Mouse (Mus musculus) embryonic facial prominence, embryonic 10.5 days (tissue): Measurements from ENCODE around the gene Rbfox3. TPM values are rescaled to one million over a fixed set of nuclear protein-coding genes. Genes with fewer than 3 reads are reported as not detected.
A peak's percentile ranks its signal among the peaks of the same experiment; 100 is the strongest.

ENCODE experiments used
- DNase-seq: peaks from one replicate; pipeline ENCODE4 v3.0.0-alpha.2; 2017; ENCODE audit warnings: low spot score
- H3K27ac ChIP-seq: fragments of 300-500 bp; sonication (generic); replicated peaks from 2 replicates; pipeline ENCODE4 v1.5.1; 2016; ENCODE audit warnings: mild to moderate bottlenecking
- H3K27me3 ChIP-seq: fragments of 300-500 bp; sonication (generic); replicated peaks from 2 replicates; pipeline ENCODE4 v1.6.1; 2016; ENCODE audit warnings: low read depth, mild to moderate bottlenecking; ENCODE audit not compliant: poor library complexity, severe bottlenecking
- H3K36me3 ChIP-seq: fragments of 300-500 bp; sonication (generic); replicated peaks from 2 replicates; pipeline ENCODE4 v1.6.1; 2016; ENCODE audit warnings: mild to moderate bottlenecking, moderate library complexity
- H3K4me1 ChIP-seq: fragments of 300-500 bp; sonication (generic); 2 replicates; pipeline ENCODE4 v1.6.1; 2016
- H3K4me3 ChIP-seq: fragments of 300-500 bp; sonication (generic); 2 replicates; pipeline ENCODE4 v1.5.1; 2016; ENCODE audit warnings: mild to moderate bottlenecking, moderate library complexity
- H3K9me3 ChIP-seq: fragments of 300-500 bp; sonication (generic); 2 replicates; pipeline ENCODE4 v1.6.1; 2016; ENCODE audit warnings: mild to moderate bottlenecking
- WGBS: fragments of 180-500 bp; shearing (Covaris S2); methylation state at CpG from one replicate; pipeline ENCODE4 v1.1.7; 2016; 5-methylcytosine and 5-hydroxymethylcytosine counted together
- polyA plus RNA-seq: library from polyadenylated mRNA; unstranded; fragments of >200 nt; fragmentation: Nextera tagmentation; extraction: Ambion mirVana; gene quantifications from 2 replicates; pipeline ENCODE4 v1.2.1, GENCODE M21; 2016

Rbfox3 gene
- polyA plus RNA-seq, 1 experiment from 2014 or later, result 2.3 TPM

GRCm38 (mm10) chr11:118912686-118913085, 1.3 kb upstream of the Rbfox3 start:
- Histone ChIP-seq H3K9me3 (no peaks in the 10 kb centered on the region), H3K4me1 (peaks cover 59% of the 10 kb centered on the region), H3K27me3 (peaks cover 78% of the 10 kb centered on the region), H3K4me3 (no peak overlapping the region), H3K27ac (no peak overlapping the region), H3K36me3 (no peaks in the 10 kb centered on the region)
- 67% methylated on average over 6 of the region's 6 CpGs for WGBS
- DNase-seq, result no peak

GRCm38 (mm10) chr11:118910756-118911155, 641 bp downstream of the Rbfox3 start:
- no peak overlapping the region for H3K4me3 ChIP-seq
- DNase-seq, result no peak
- H3K27ac ChIP-seq, result no peak overlapping the region
- WGBS, result 73% methylated on average over 10 of the region's 10 CpGs
- H3K9me3 ChIP-seq, result no peaks in the 10 kb centered on the region
- H3K27me3 ChIP-seq, result peaks cover 98% of the 10 kb centered on the region
- H3K4me1 ChIP-seq, result peaks cover 60% of the 10 kb centered on the region
- H3K36me3 ChIP-seq, result no peaks in the 10 kb centered on the region

- Histone ChIP-seq H3K36me3 (no peaks in the 10 kb centered on the region), H3K4me1 (peaks cover 58% of the 10 kb centered on the region), H3K27me3 (peaks cover 98% of the 10 kb centered on the region), H3K9me3 (no peaks in the 10 kb centered on the region), H3K4me3 (peak overlapping the region; percentile 73), H3K27ac (peak overlapping the region; percentile 80)
- 0% methylated on average over 13 of the region's 13 CpGs for WGBS
- peak; percentile 64 for DNase-seq
Observed at GRCm38 (mm10) chr11:118909814-118910201, 1.6 kb downstream of the Rbfox3 start.

DNA sequence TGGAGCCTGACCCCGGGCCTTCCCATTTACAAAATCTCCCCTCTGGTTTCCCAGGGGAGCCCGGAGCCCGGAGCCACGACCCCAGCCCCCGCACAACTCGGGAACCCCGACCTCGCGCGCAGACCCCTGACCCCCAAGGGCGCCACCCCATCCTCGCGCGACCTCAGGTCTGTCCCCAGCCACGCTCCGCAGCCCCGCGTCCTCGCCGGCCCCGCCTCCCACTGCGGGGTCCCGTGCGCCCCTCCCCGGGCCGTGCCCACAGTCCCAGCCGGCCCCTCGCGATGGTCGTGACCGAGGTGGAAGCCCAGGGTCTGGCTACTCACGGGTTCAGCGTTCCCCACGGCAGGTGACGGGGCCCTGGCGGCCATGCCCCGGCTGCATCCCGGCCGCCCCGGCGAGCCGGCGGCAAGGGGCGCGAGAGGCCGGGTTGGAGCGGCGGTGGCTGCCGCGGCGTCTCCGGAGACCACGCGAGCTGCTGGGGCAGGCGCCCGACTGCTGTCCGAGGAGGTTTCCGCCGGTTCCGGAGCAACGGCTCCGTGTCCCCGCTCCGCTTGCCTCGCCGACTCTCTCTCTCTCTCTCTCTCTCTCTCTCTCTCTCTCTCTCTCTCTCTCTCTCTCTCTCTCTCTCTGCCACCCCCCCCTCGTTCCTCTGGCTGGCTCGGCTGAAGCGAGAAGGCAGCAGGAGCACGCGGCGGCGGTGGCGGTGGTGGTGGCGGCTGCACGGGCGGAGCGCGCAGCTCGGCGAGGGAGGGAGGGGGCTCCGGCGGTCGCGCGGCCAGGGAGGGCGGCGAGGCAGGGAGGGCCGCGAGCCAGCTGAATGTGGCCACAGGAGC, 2.2 kb downstream of the Rbfox3 start:
- H3K4me1 ChIP-seq, result peaks cover 58% of the 10 kb centered on the region
- peaks cover 95% of the 10 kb centered on the region for H3K27me3 ChIP-seq
- H3K36me3 ChIP-seq, result no peaks in the 10 kb centered on the region
- peak overlapping the region; percentile 80 for H3K27ac ChIP-seq
- WGBS, result under 1% methylated on average over 89 of the region's 90 CpGs
- peak overlapping the region; percentile 73 for H3K4me3 ChIP-seq
- H3K9me3 ChIP-seq, result no peaks in the 10 kb centered on the region
- DNase-seq, result peak; percentile 68

DNA sequence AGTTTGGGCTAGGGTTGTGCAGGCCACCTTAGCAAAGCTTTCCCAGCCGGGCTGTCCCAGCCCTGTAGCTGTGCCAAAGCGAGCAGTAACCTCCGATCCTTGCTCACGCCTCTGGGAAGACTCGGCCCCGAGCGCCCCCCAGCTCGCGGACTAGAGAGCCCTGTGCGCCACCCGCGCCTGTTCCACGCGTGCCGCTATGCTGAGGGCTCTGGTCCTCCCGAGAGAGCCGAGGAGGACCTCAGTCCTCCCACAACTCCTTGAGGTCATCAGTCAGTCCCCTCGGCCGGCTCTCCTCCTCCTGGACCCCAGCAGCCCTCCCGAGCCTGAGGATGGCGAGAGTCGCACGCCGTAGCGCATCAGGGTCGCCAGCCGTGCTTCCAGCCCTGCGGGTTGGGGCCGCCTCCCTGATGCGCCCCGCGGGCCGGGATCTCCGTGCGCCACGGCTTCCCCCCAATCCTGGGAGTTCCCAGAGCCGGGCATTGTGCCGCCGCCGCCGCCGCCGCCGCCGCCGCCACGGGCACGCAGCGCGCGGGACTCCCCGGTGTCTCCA, 2.9 kb downstream of the Rbfox3 start:
- peak; percentile 61 for DNase-seq
- H3K27me3 ChIP-seq, result peaks cover 96% of the 10 kb centered on the region
- WGBS, result under 1% methylated on average over 52 of the region's 52 CpGs

DNA sequence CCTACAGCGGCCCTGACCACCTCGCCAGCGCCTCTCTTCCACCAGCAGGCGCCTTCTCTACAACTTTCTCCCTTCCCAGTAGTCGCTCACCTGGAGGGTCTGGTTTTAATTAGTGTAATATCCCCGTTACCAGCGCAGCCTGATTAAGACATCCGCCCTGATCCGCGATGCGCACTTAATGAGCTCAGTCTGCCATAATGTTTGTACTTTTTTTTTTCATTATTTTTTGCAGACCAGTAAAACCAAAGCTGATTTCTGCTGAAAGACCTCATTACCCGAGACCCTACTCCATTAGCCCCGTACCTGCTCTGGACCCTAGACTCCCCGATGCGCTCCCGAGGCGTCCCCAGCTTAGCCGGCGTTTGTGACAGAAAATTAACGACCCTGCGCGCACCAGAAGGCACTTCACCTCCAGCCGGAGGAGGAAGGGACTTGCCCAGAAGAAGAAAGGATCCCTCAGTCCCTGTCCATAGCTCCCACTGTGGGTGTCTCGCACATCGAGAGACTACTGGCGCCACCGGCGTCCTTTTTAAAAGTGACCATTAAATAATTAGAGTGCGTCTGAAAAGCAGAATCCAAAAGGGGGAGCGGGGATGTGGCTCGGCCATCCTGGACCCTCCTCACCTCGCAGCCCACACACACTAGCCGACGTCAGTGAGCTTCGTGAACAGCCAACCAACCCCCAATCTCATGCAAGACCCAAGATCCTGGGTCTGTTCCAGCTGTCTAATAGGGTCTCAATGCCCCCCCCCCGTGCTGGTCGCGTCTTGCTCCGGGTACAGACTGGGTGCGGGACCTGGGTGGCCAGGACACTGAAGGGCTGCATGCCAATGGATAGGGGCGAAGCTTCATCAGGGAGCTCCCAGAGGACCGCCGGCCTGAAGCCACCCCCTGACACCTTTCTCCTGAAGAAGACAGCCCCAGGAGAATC, 3.7 kb downstream of the Rbfox3 start:
- H3K4me3 ChIP-seq, result peak overlapping the region; percentile 73
- H3K9me3 ChIP-seq, result no peaks in the 10 kb centered on the region
- H3K27ac ChIP-seq, result peak overlapping the region; percentile 80; the same call in 1 of the 2 replicates
- no peaks in the 10 kb centered on the region for H3K36me3 ChIP-seq
- H3K27me3 ChIP-seq, result peaks cover 88% of the 10 kb centered on the region
- WGBS, result 1% methylated on average over 43 of the region's 43 CpGs
- DNase-seq, result peak; percentile 23
- H3K4me1 ChIP-seq, result peaks cover 54% of the 10 kb centered on the region

More for the DNA sequence above, 2.9 kb downstream of the Rbfox3 start:
- H3K27ac ChIP-seq, result peak overlapping the region; percentile 80
- H3K4me3 ChIP-seq, result peak overlapping the region; percentile 73
- H3K4me1 ChIP-seq, result peaks cover 58% of the 10 kb centered on the region
- H3K9me3 ChIP-seq, result no peaks in the 10 kb centered on the region
- no peaks in the 10 kb centered on the region for H3K36me3 ChIP-seq

- H3K27ac ChIP-seq, result no peak overlapping the region
- peaks cover 81% of the 10 kb centered on the region for H3K27me3 ChIP-seq
- H3K4me3 ChIP-seq, result peak overlapping the region; percentile 73
- 6% methylated on average over 23 of the region's 23 CpGs for WGBS
- H3K9me3 ChIP-seq, result no peaks in the 10 kb centered on the region
- H3K4me1 ChIP-seq, result peaks cover 53% of the 10 kb centered on the region
- H3K36me3 ChIP-seq, result no peaks in the 10 kb centered on the region
- DNase-seq, result no peak
Observed at GRCm38 (mm10) chr11:118906824-118907470, 4.5 kb downstream of the Rbfox3 start.

DNA sequence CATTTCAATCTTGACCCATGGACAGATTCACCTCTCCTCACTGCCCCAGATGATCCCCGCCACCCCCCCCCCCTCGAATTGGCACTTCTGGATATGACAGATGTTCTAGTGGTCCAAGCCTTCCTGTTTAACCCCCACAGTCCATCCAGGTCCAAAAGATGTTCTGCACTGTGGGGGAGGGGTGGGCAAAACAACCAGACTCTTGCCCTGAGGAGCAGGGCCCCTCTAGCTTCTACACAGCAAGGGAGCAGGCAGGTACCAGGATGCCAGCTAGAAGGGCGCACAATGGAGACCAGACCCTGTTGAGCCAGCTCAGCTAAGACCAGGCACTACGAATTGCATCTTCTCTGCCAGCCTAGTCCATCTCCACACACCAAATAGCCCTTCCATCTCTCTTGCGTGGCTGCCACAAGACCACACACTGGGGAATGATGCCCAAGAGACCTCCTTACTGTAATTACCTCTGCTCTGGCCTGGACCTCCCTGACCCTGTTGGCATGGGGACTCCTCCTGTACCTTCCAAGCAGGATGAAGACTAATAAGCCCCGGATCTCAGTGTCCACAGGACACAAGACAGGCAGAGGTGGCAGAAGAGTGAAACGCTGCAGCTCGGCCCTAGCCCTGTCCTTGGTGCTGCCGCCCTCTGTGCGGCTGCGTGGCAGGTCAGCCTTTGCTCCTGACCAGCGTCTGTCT, 5.1 kb downstream of the Rbfox3 start:
- Histone ChIP-seq H3K4me1 (peaks cover 53% of the 10 kb centered on the region), H3K27me3 (peaks cover 78% of the 10 kb centered on the region), H3K4me3 (peak overlapping the region; percentile 73; the same call in 1 of the 2 replicates), H3K27ac (no peak overlapping the region), H3K36me3 (no peaks in the 10 kb centered on the region), H3K9me3 (no peaks in the 10 kb centered on the region)
- peak; percentile 58 for DNase-seq
- WGBS, result 26% methylated on average over 12 of the region's 12 CpGs

GRCm38 (mm10) chr11:118905656-118906055, 5.7 kb downstream of the Rbfox3 start:
- Histone ChIP-seq H3K4me1 (peaks cover 48% of the 10 kb centered on the region), H3K27me3 (peaks cover 76% of the 10 kb centered on the region), H3K9me3 (no peaks in the 10 kb centered on the region), H3K4me3 (no peak overlapping the region), H3K27ac (no peak overlapping the region), H3K36me3 (no peaks in the 10 kb centered on the region)
- no peak for DNase-seq
- 75% methylated on average over 11 of the region's 11 CpGs for WGBS

DNA sequence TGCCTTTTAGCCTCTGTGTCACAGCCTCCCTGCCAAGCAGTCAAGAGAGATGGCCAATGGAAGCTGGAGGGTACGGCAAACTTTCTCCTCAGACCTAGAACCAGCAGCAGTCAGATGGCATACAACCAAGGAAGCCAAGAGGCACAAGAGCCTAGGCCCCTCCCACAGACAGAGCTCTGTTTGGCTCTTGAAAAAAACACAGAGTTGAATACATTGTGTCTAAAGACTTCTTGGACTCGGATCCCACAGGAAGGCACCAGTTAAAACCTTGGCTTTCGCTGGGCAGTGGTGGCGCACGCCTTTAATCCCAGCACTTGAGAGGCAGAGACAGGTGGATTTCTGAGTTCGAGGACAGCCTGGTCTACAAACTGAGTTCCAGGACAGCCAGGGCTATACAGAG, 7.1 kb downstream of the Rbfox3 start:
- H3K9me3 ChIP-seq, result no peaks in the 10 kb centered on the region
- 89% methylated on average over 6 of the region's 6 CpGs for WGBS
- H3K4me3 ChIP-seq, result no peak overlapping the region
- no peak overlapping the region for H3K27ac ChIP-seq
- H3K27me3 ChIP-seq, result peaks cover 73% of the 10 kb centered on the region
- H3K4me1 ChIP-seq, result peaks cover 38% of the 10 kb centered on the region
- H3K36me3 ChIP-seq, result no peaks in the 10 kb centered on the region
- no peak for DNase-seq

- no peaks in the 10 kb centered on the region for H3K36me3 ChIP-seq
- no peaks in the 10 kb centered on the region for H3K9me3 ChIP-seq
- 67% methylated on average over 26 of the region's 26 CpGs for WGBS
- no peak for DNase-seq
- H3K4me1 ChIP-seq, result peaks cover 35% of the 10 kb centered on the region
- peaks cover 36% of the 10 kb centered on the region for H3K27me3 ChIP-seq
- H3K27ac ChIP-seq, result no peak overlapping the region
- no peak overlapping the region for H3K4me3 ChIP-seq
Observed at GRCm38 (mm10) chr11:118899771-118900545, 11.4 kb downstream of the Rbfox3 start.
